Mouse (Mus musculus): ENCODE results near the gene Adra2b. TPM values are rescaled to one million over a fixed set of nuclear protein-coding genes. Genes with fewer than 3 reads are reported as not detected.

Adra2b gene
- polyA plus RNA-seq, 1 experiment from 2014 or later = 16.7 TPM

DNA sequence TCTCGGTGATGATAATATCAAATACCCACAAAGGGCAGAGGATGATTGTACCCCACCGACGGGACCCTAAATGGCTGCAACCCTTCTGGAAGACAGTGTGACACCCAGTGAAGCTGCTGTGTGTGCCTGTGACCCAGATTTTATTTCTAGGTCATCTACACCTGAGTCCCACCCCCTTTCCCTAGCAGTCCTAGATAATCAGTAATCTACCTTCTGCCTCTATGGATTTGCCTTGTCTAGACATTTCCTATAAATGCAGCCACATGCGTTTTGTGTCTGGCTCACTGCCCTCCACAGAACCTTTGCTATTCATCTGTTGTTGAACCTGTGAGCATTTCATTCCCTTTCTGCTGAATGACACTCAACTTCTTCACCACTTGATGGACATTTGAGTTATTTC, 9.1 kb upstream of the Adra2b start:
- no peaks in the 10 kb centered on the region for H3K36me3 ChIP-seq (ENCODE audit: control insufficient read depth, insufficient read depth)
- H3K27me3 ChIP-seq (ENCODE audit: control insufficient read depth, insufficient read depth, low read depth, low read length) = peaks cover 6% of the 10 kb centered on the region; the same call in 1 of the 2 replicates
- ATAC-seq (ENCODE audit: low read depth) = peak; percentile 66
- no peak overlapping the region for H3K27ac ChIP-seq (ENCODE audit: low read length)
- no peaks in the 10 kb centered on the region for H3K9me3 ChIP-seq (replicated peaks; ENCODE audit: control insufficient read depth, low read length)
- no peaks in the 10 kb centered on the region for H3K4me1 ChIP-seq (ENCODE audit: control insufficient read depth, low read depth, low read length)
- H3K9ac ChIP-seq (ENCODE audit: low read depth, low read length) = no peak overlapping the region
- 50% methylated on average over 4 of the region's 4 CpGs for WGBS (ENCODE audit: insufficient replicate concordance)
- H3K4me2 ChIP-seq (ENCODE audit: low read depth, low read length) = no peak overlapping the region
- H3K4me3 ChIP-seq (ENCODE audit: low read depth, low read length) = no peak overlapping the region

- Histone ChIP-seq H3K4me1 (ENCODE audit: control insufficient read depth, low read depth, low read length) (peaks cover 39% of the 10 kb centered on the region), H3K4me2 (ENCODE audit: low read depth, low read length) (peak overlapping the region; percentile 92), H3K27me3 (ENCODE audit: control insufficient read depth, insufficient read depth, low read depth, low read length) (peaks cover 52% of the 10 kb centered on the region), H3K36me3 (ENCODE audit: control insufficient read depth, insufficient read depth) (no peaks in the 10 kb centered on the region), H3K27ac (ENCODE audit: low read length) (peak overlapping the region; percentile 64), H3K4me3 (ENCODE audit: low read depth, low read length) (peak overlapping the region; percentile 77), H3K9me3 (replicated peaks; ENCODE audit: control insufficient read depth, low read length) (no peaks in the 10 kb centered on the region), H3K9ac (ENCODE audit: low read depth, low read length) (peak overlapping the region; percentile 77)
- WGBS (ENCODE audit: insufficient replicate concordance) = 1% methylated on average over 28 of the region's 28 CpGs
- ATAC-seq (ENCODE audit: low read depth) = peak; percentile 23
Measured at GRCm38 (mm10) chr2:127363282-127363652, 259 bp downstream of the Adra2b start.

GRCm38 (mm10) chr2:127363696-127364095, 688 bp downstream of the Adra2b start:
- H3K4me2 ChIP-seq (ENCODE audit: low read depth, low read length) = peak overlapping the region; percentile 92
- peak overlapping the region; percentile 77 for H3K4me3 ChIP-seq (ENCODE audit: low read depth, low read length)
- 8% methylated on average over 20 of the region's 20 CpGs for WGBS (ENCODE audit: insufficient replicate concordance)
- peaks cover 52% of the 10 kb centered on the region for H3K27me3 ChIP-seq (ENCODE audit: control insufficient read depth, insufficient read depth, low read depth, low read length)
- no peaks in the 10 kb centered on the region for H3K9me3 ChIP-seq (replicated peaks; ENCODE audit: control insufficient read depth, low read length)
- no peak for ATAC-seq (ENCODE audit: low read depth)
- H3K9ac ChIP-seq (ENCODE audit: low read depth, low read length) = peak overlapping the region; percentile 77
- H3K4me1 ChIP-seq (ENCODE audit: control insufficient read depth, low read depth, low read length) = peaks cover 44% of the 10 kb centered on the region
- no peaks in the 10 kb centered on the region for H3K36me3 ChIP-seq (ENCODE audit: control insufficient read depth, insufficient read depth)
- H3K27ac ChIP-seq (ENCODE audit: low read length) = peak overlapping the region; percentile 64; the same call in 1 of the 2 replicates

- ATAC-seq (ENCODE audit: low read depth) = no peak
- no peak overlapping the region for H3K27ac ChIP-seq (ENCODE audit: low read length)
- peaks cover 52% of the 10 kb centered on the region for H3K27me3 ChIP-seq (ENCODE audit: control insufficient read depth, insufficient read depth, low read depth, low read length)
- H3K9me3 ChIP-seq (replicated peaks; ENCODE audit: control insufficient read depth, low read length) = no peaks in the 10 kb centered on the region
- H3K4me3 ChIP-seq (ENCODE audit: low read depth, low read length) = peak overlapping the region; percentile 77
- H3K36me3 ChIP-seq (ENCODE audit: control insufficient read depth, insufficient read depth) = no peaks in the 10 kb centered on the region
- 10% methylated on average over 8 of the region's 8 CpGs for WGBS (ENCODE audit: insufficient replicate concordance)
- H3K4me1 ChIP-seq (ENCODE audit: control insufficient read depth, low read depth, low read length) = peaks cover 51% of the 10 kb centered on the region
- H3K9ac ChIP-seq (ENCODE audit: low read depth, low read length) = peak overlapping the region; percentile 77
- H3K4me2 ChIP-seq (ENCODE audit: low read depth, low read length) = peak overlapping the region; percentile 92
Measured at GRCm38 (mm10) chr2:127364452-127364851, 1.4 kb downstream of the Adra2b start.

- WGBS (ENCODE audit: insufficient replicate concordance) = 55% methylated on average over 10 of the region's 10 CpGs
Measured at GRCm38 (mm10) chr2:127367126-127367820, 4.3 kb downstream of the Adra2b start.

GRCm38 (mm10) chr2:127369703-127370376, 6.8 kb downstream of the Adra2b start:
- peaks cover 82% of the 10 kb centered on the region for H3K4me1 ChIP-seq (ENCODE audit: control insufficient read depth, low read depth, low read length)
- H3K9ac ChIP-seq (ENCODE audit: low read depth, low read length) = peak overlapping the region; percentile 80
- H3K4me3 ChIP-seq (ENCODE audit: low read depth, low read length) = peak overlapping the region; percentile 65
- H3K9me3 ChIP-seq (replicated peaks; ENCODE audit: control insufficient read depth, low read length) = no peaks in the 10 kb centered on the region
- H3K27me3 ChIP-seq (ENCODE audit: control insufficient read depth, insufficient read depth, low read depth, low read length) = peaks cover 13% of the 10 kb centered on the region
- peak overlapping the region; percentile 87 for H3K27ac ChIP-seq (ENCODE audit: low read length)
- peak overlapping the region; percentile 80 for H3K4me2 ChIP-seq (ENCODE audit: low read depth, low read length)
- 57% methylated on average over 5 of the region's 5 CpGs for WGBS (ENCODE audit: insufficient replicate concordance)
- no peak for ATAC-seq (ENCODE audit: low read depth)
- H3K36me3 ChIP-seq (ENCODE audit: control insufficient read depth, insufficient read depth) = no peaks in the 10 kb centered on the region

More at GRCm38 (mm10) chr2:127367126-127367820, 4.3 kb downstream of the Adra2b start:
- Histone ChIP-seq H3K36me3 (ENCODE audit: control insufficient read depth, insufficient read depth) (no peaks in the 10 kb centered on the region), H3K27me3 (ENCODE audit: control insufficient read depth, insufficient read depth, low read depth, low read length) (peaks cover 36% of the 10 kb centered on the region), H3K4me3 (ENCODE audit: low read depth, low read length) (peak overlapping the region; percentile 13), H3K9me3 (replicated peaks; ENCODE audit: control insufficient read depth, low read length) (no peaks in the 10 kb centered on the region), H3K4me1 (ENCODE audit: control insufficient read depth, low read depth, low read length) (peaks cover 80% of the 10 kb centered on the region), H3K4me2 (ENCODE audit: low read depth, low read length) (peak overlapping the region; percentile 92), H3K27ac (ENCODE audit: low read length) (0 out of 2 replicates have a peak overlapping the region, but pooled peaks have one; percentile 3), H3K9ac (ENCODE audit: low read depth, low read length) (no peak overlapping the region)
- ATAC-seq (ENCODE audit: low read depth) = no peak

- WGBS (ENCODE audit: insufficient replicate concordance) = 20% methylated on average over 9 of the region's 9 CpGs
- Histone ChIP-seq H3K27ac (ENCODE audit: low read length) (peak overlapping the region; percentile 87), H3K9ac (ENCODE audit: low read depth, low read length) (peak overlapping the region; percentile 80), H3K9me3 (replicated peaks; ENCODE audit: control insufficient read depth, low read length) (no peaks in the 10 kb centered on the region), H3K4me3 (ENCODE audit: low read depth, low read length) (peak overlapping the region; percentile 65), H3K4me2 (ENCODE audit: low read depth, low read length) (peak overlapping the region; percentile 80), H3K36me3 (ENCODE audit: control insufficient read depth, insufficient read depth) (no peaks in the 10 kb centered on the region), H3K27me3 (ENCODE audit: control insufficient read depth, insufficient read depth, low read depth, low read length) (peaks cover 5% of the 10 kb centered on the region; the same call in 1 of the 2 replicates), H3K4me1 (ENCODE audit: control insufficient read depth, low read depth, low read length) (peaks cover 88% of the 10 kb centered on the region)
- ATAC-seq (ENCODE audit: low read depth) = peak; percentile 89
Measured at GRCm38 (mm10) chr2:127370561-127371483, 7.8 kb downstream of the Adra2b start.

DNA sequence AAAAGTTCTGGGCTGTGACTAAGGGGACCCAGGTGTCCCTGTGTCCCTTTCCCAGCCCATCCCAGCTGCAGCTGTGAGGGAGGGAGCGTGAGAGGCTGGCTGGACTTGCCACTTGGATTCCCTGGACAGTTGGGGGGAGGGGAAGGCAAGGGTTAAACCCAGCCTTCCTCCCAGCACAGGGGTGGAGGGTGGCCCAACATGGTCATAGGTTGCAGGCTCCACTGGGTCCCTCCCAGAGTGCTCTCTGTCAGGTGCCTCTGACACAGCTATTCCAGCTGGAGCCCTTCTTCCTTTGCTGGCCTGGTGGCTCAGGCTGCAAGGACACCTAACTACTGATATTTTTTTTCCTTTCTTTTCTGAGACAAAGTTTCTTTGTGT, 8.5 kb downstream of the Adra2b start:
- H3K4me3 ChIP-seq (ENCODE audit: low read depth, low read length) = peak overlapping the region; percentile 65
- peak overlapping the region; percentile 87 for H3K27ac ChIP-seq (ENCODE audit: low read length)
- peak; percentile 74 for ATAC-seq (ENCODE audit: low read depth)
- H3K4me1 ChIP-seq (ENCODE audit: control insufficient read depth, low read depth, low read length) = peaks cover 95% of the 10 kb centered on the region
- H3K9me3 ChIP-seq (replicated peaks; ENCODE audit: control insufficient read depth, low read length) = no peaks in the 10 kb centered on the region
- peak overlapping the region; percentile 80 for H3K4me2 ChIP-seq (ENCODE audit: low read depth, low read length)
- peak overlapping the region; percentile 62 for H3K9ac ChIP-seq (ENCODE audit: low read depth, low read length)
- no peaks in the 10 kb centered on the region; the same call in 1 of the 2 replicates for H3K27me3 ChIP-seq (ENCODE audit: control insufficient read depth, insufficient read depth, low read depth, low read length)
- H3K36me3 ChIP-seq (ENCODE audit: control insufficient read depth, insufficient read depth) = no peaks in the 10 kb centered on the region
- whole genome bisulfite sequencing (ENCODE audit: insufficient replicate concordance) = 17% methylated on average over 1 of the region's 1 CpGs
